Mouse (Mus musculus) heart, adult 2 months (tissue): ENCODE measurements around the gene Pard3.

Source experiments
- CTCF ChIP-seq: fragments of 200-600 bp; IDR thresholded peaks from 2 replicates; pipeline ENCODE4 v1.8.1; 2022; ENCODE audit warnings: antibody characterized with exemption, mild to moderate bottlenecking, moderate library complexity
- EP300 ChIP-seq: fragments of 200-500 bp; IDR thresholded peaks from 2 replicates; pipeline ENCODE4 v1.6.1; 2011; ENCODE audit warnings: low read depth, low read length, control low read depth; ENCODE audit not compliant: insufficient read depth
- POLR2A ChIP-seq: fragments of 200-500 bp; IDR thresholded peaks from 2 replicates; pipeline ENCODE4 v1.6.1; 2011; ENCODE audit warnings: mild to moderate bottlenecking, low read depth, low read length, control low read depth; ENCODE audit not compliant: insufficient read depth

GRCm38 (mm10) chr8:127437613-127438235 is 374.0 kb downstream of the Pard3 start:
- TF ChIP-seq CTCF: no peak
- no peak for TF ChIP-seq POLR2A
- no peak for TF ChIP-seq EP300
